ENCODE assay signal across 26 mouse cellular contexts in the genomic region with DNA sequence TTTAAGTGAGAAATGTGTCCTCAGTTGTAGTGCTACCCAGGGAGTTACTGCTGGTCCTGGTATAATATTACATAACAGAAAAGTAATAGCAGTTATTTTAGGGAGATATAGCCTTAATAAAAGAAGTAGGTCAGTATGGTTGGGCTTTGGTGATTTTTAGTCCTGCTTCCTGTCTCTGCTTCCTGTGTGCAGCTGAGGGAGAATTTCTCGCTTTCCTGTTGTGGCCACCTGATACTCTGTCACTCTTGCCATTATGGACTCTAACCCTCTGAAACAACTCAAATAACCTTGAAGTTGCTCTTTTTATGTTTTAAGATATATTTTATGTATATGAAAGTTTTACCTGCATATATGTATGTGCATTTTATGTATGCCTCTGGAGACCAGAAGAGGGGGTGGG. TPM values are rescaled to one million over a fixed set of nuclear protein-coding genes. Genes with fewer than 3 reads are reported as not detected.
DNase-seq lines count a peak whose midpoint lies in the region; ATAC-seq and TF ChIP-seq lines count a peak whose summit lies in the region.
"Had no signal": no experiment of that assay in that cellular context is flagged by ENCODE, and none has a peak within 500 bp of the region (broad histone marks: within the 10 kb centered on the region; RNA-seq: fewer than 3 reads in every experiment).

No protein-coding gene starts in this region.

- intact Hi-C loops in left cerebral cortex, postnatal 14 days (cut with DNase I), result no loop called here

- H3K4me3 ChIP-seq in liver, embryonic 11.5 days (ENCODE audit: low read depth, low read length), result no peak overlapping the region
- H3K4me3 ChIP-seq in liver, embryonic 14.5 days (ENCODE audit: insufficient read depth in 1 of 2, low read depth in 2 of 2, low read length in 2 of 2), result no peak overlapping the region
- H3K4me3 ChIP-seq: embryonic facial prominence, embryonic 10.5 days; forebrain, embryonic 10.5 days; heart, embryonic 13.5 days; hindbrain, embryonic 13.5 days; limb, embryonic 10.5 days; midbrain, embryonic 12.5 days; neural tube, embryonic 15.5 days had no signal

- no peak for ATAC-seq in liver, embryonic 11.5 days (replicated peaks; ENCODE audit: low FRiP score)
- peak; percentile 42; the same call in 1 of the 2 replicates for ATAC-seq in granulocyte monocyte progenitor cell, adult 5-6 weeks (replicated peaks; ENCODE audit: poor library complexity, severe bottlenecking)
- ATAC-seq in liver, embryonic 14.5 days (ENCODE audit: insufficient read depth), result no peak
- ATAC-seq: forebrain, embryonic 16.5 days had no signal

- TF ChIP-seq EP300 in liver, embryonic 14.5 days (IDR thresholded peaks at IDR 0.05; ENCODE audit: low read depth), result no peak

- WGBS in liver, embryonic 11.5 days, result 63% methylated on average over 1 of the region's 1 CpGs
- 60% methylated on average over 1 of the region's 1 CpGs for WGBS in liver, embryonic 14.5 days (ENCODE audit: insufficient replicate concordance)

- no peaks in the 10 kb centered on the region for H3K9me3 ChIP-seq in liver, embryonic 11.5 days (ENCODE audit: control insufficient read depth, low read length)
- no peaks in the 10 kb centered on the region for H3K9me3 ChIP-seq in liver, embryonic 14.5 days (ENCODE audit: control insufficient read depth, low read length)
- H3K9me3 ChIP-seq: embryonic facial prominence, embryonic 10.5 days; forebrain, embryonic 10.5 days; heart, embryonic 13.5 days; hindbrain, embryonic 13.5 days; limb, embryonic 10.5 days; midbrain, embryonic 12.5 days; neural tube, embryonic 15.5 days had no signal

- peaks cover 11% of the 10 kb centered on the region for H3K4me1 ChIP-seq in liver, embryonic 11.5 days (replicated peaks; ENCODE audit: control insufficient read depth, insufficient read depth, low read length)
- H3K4me1 ChIP-seq in liver, embryonic 14.5 days (replicated peaks; ENCODE audit: control insufficient read depth in 2 of 2, insufficient read depth in 2 of 2, low read length in 1 of 2), result peaks cover 19 to 20% of the 10 kb centered on the region in 2 experiments
- H3K4me1 ChIP-seq: embryonic facial prominence, embryonic 10.5 days; forebrain, embryonic 10.5 days had no signal

- TF ChIP-seq CTCF in liver, embryonic 14.5 days (IDR thresholded peaks at IDR 0.05; ENCODE audit: low read depth), result no peak

- H3K27ac ChIP-seq in liver, embryonic 11.5 days (ENCODE audit: low read depth, low read length), result 0 out of 2 replicates have a peak overlapping the region, but pooled peaks have one; percentile 38
- H3K27ac ChIP-seq in liver, embryonic 14.5 days, result no peak overlapping the region
- H3K27ac ChIP-seq: embryonic facial prominence, embryonic 10.5 days; forebrain, embryonic 10.5 days; heart, embryonic 13.5 days; hindbrain, embryonic 13.5 days; kidney, postnatal 0 days; limb, embryonic 10.5 days; midbrain, embryonic 12.5 days; neural tube, embryonic 15.5 days; stomach, postnatal 0 days had no signal

- no peaks in the 10 kb centered on the region for H3K27me3 ChIP-seq in liver, embryonic 11.5 days (replicated peaks; ENCODE audit: control insufficient read depth, insufficient read depth, low read length)
- no peaks in the 10 kb centered on the region for H3K27me3 ChIP-seq in liver, embryonic 14.5 days (ENCODE audit: control insufficient read depth, insufficient read depth, low read length)
- H3K27me3 ChIP-seq: heart, embryonic 13.5 days; hindbrain, embryonic 13.5 days; midbrain, embryonic 12.5 days; neural tube, embryonic 15.5 days had no signal

- no peak for DNase-seq in liver, embryonic 11.5 days (ENCODE audit: low spot score)
- DNase-seq in liver, result no peak
- no peak for DNase-seq in liver, embryonic 14.5 days (ENCODE audit: low read depth in 3 of 3, low spot score in 3 of 3)
- no peak for DNase-seq in right cerebral cortex, postnatal 36 days (ENCODE audit: low spot score in 2 of 2)
- no peak for DNase-seq in frontal cortex, adult 2 months (ENCODE audit: extremely low spot score in 1 of 2, low spot score in 1 of 2)
- no peak for DNase-seq in left cerebral cortex, postnatal 14 days (ENCODE audit: low spot score in 2 of 2)
- DNase-seq: adrenal gland, postnatal 14 days; cerebellum, adult 8-10 months; heart, postnatal 14 days; kidney, adult 2 months; layer of hippocampus, adult 9-11 months; lung, postnatal 4 days; right cerebral cortex, adult 18-20 months; thymus, adult 2 months; thymus, postnatal 4 days had no signal

- H3K36me3 ChIP-seq in liver, embryonic 11.5 days (ENCODE audit: control insufficient read depth, insufficient read depth, low read length), result peaks cover 11% of the 10 kb centered on the region; the same call in 1 of the 2 replicates
- H3K36me3 ChIP-seq in liver, embryonic 14.5 days (replicated peaks; ENCODE audit: control insufficient read depth, insufficient read depth, low read depth), result peaks cover 5% of the 10 kb centered on the region

- H3K9ac ChIP-seq in liver, embryonic 11.5 days (ENCODE audit: low read depth, low read length), result no peak overlapping the region
- H3K9ac ChIP-seq in liver, embryonic 14.5 days (replicated peaks), result no peak overlapping the region
- H3K9ac ChIP-seq: heart, embryonic 13.5 days; hindbrain, embryonic 13.5 days; midbrain, embryonic 12.5 days; neural tube, embryonic 15.5 days had no signal

- H3K4me2 ChIP-seq in liver, embryonic 11.5 days, result no peak overlapping the region
- H3K4me2 ChIP-seq in liver, embryonic 14.5 days (ENCODE audit: low read depth), result peak overlapping the region; percentile 3; the same call in 1 of the 2 replicates
- H3K4me2 ChIP-seq: heart, embryonic 13.5 days; hindbrain, embryonic 13.5 days; midbrain, embryonic 12.5 days; neural tube, embryonic 15.5 days had no signal

RNA-seq across cellular contexts. Expression of a gene that starts 9.8 kb away (rescaled TPM):
- polyA plus RNA-seq in liver, embryonic 11.5 days (2014; fragmentation: Nextera tagmentation; extraction: Ambion mirVana), result 45.6 and 46.2 TPM in 2 replicates
- 26.0 and 30.1 TPM in 2 replicates for total RNA-seq in granulocyte monocyte progenitor cell, adult 5-6 weeks (2014; fragmentation: Nextera tagmentation)
- 19.4 and 20.9 TPM in 2 replicates for total RNA-seq in granulocyte monocyte progenitor cell, adult 5-6 weeks (2017)
- polyA plus RNA-seq in liver, embryonic 14.5 days (2012; rRNA removed), result 6.8 and 8.0 TPM in 2 replicates
- polyA plus RNA-seq in liver, embryonic 14.5 days (2014; fragmentation: Nextera tagmentation; extraction: Ambion mirVana), result 18.8 and 25.0 TPM in 2 replicates
- polyA plus RNA-seq in frontal cortex, adult 2 months (2012; rRNA removed), result 23.0 and 23.1 TPM in 2 replicates
- total RNA-seq in left cerebral cortex, postnatal 14 days (2021), result 10 to 100 TPM; 27.0 to 34.0 TPM

RNA-seq across cellular contexts. Expression of a gene that starts 27.8 kb away (rescaled TPM):
- 0.84 and 1.1 TPM in 2 replicates for polyA plus RNA-seq in liver, embryonic 11.5 days (2014; fragmentation: Nextera tagmentation; extraction: Ambion mirVana)
- total RNA-seq in granulocyte monocyte progenitor cell, adult 5-6 weeks (2014; fragmentation: Nextera tagmentation), result not detected in 2 replicates
- total RNA-seq in granulocyte monocyte progenitor cell, adult 5-6 weeks (2017), result not detected in 2 replicates
- 0.67 and 1.3 TPM in 2 replicates for polyA plus RNA-seq in liver, embryonic 14.5 days (2012; rRNA removed)
- polyA plus RNA-seq in liver, embryonic 14.5 days (2014; fragmentation: Nextera tagmentation; extraction: Ambion mirVana), result 0.53 and 0.99 TPM in 2 replicates
- polyA plus RNA-seq in frontal cortex, adult 2 months (2012; rRNA removed), result 144 and 169 TPM in 2 replicates
- 10 to 100 TPM; 40.8 to 48.3 TPM for total RNA-seq in left cerebral cortex, postnatal 14 days (2021)

RNA-seq across cellular contexts. Expression of a gene that starts 46.9 kb away (rescaled TPM):
- polyA plus RNA-seq in liver, embryonic 11.5 days (2014; fragmentation: Nextera tagmentation; extraction: Ambion mirVana), result 50.2 and 54.8 TPM in 2 replicates
- total RNA-seq in granulocyte monocyte progenitor cell, adult 5-6 weeks (2014; fragmentation: Nextera tagmentation), result 35.0 and 51.1 TPM in 2 replicates
- 47.1 and 73.7 TPM in 2 replicates for total RNA-seq in granulocyte monocyte progenitor cell, adult 5-6 weeks (2017)
- 32.0 and 32.5 TPM in 2 replicates for polyA plus RNA-seq in liver, embryonic 14.5 days (2012; rRNA removed)
- polyA plus RNA-seq in liver, embryonic 14.5 days (2014; fragmentation: Nextera tagmentation; extraction: Ambion mirVana), result 15.5 and 17.2 TPM in 2 replicates
- polyA plus RNA-seq in frontal cortex, adult 2 months (2012; rRNA removed), result 267 and 291 TPM in 2 replicates
- 100 to 1,000 TPM; 163 to 176 TPM for total RNA-seq in left cerebral cortex, postnatal 14 days (2021)

RNA-seq across cellular contexts. Expression of a gene that starts 55.5 kb away (rescaled TPM):
- 29.7 and 30.4 TPM in 2 replicates for polyA plus RNA-seq in liver, embryonic 11.5 days (2014; fragmentation: Nextera tagmentation; extraction: Ambion mirVana)
- total RNA-seq in granulocyte monocyte progenitor cell, adult 5-6 weeks (2014; fragmentation: Nextera tagmentation), result 52.5 and 78.2 TPM in 2 replicates
- total RNA-seq in granulocyte monocyte progenitor cell, adult 5-6 weeks (2017), result 28.3 and 29.5 TPM in 2 replicates
- polyA plus RNA-seq in liver, embryonic 14.5 days (2012; rRNA removed), result 15.9 and 19.0 TPM in 2 replicates
- polyA plus RNA-seq in liver, embryonic 14.5 days (2014; fragmentation: Nextera tagmentation; extraction: Ambion mirVana), result 13.7 and 16.8 TPM in 2 replicates
- polyA plus RNA-seq in frontal cortex, adult 2 months (2012; rRNA removed), result 305 and 311 TPM in 2 replicates
- total RNA-seq in left cerebral cortex, postnatal 14 days (2021), result 100 to 1,000 TPM; 258 to 275 TPM

RNA-seq across cellular contexts. Expression of a gene that starts 55.8 kb away (rescaled TPM):
- polyA plus RNA-seq in liver, embryonic 11.5 days (2014; fragmentation: Nextera tagmentation; extraction: Ambion mirVana), result 7.2 and 8.7 TPM in 2 replicates
- total RNA-seq in granulocyte monocyte progenitor cell, adult 5-6 weeks (2014; fragmentation: Nextera tagmentation), result 18.4 and 21.0 TPM in 2 replicates
- 14.8 and 20.3 TPM in 2 replicates for total RNA-seq in granulocyte monocyte progenitor cell, adult 5-6 weeks (2017)
- 3.1 and 4.3 TPM in 2 replicates for polyA plus RNA-seq in liver, embryonic 14.5 days (2012; rRNA removed)
- polyA plus RNA-seq in liver, embryonic 14.5 days (2014; fragmentation: Nextera tagmentation; extraction: Ambion mirVana), result 4.5 and 4.9 TPM in 2 replicates
- polyA plus RNA-seq in frontal cortex, adult 2 months (2012; rRNA removed), result 10.5 and 11.2 TPM in 2 replicates
- total RNA-seq in left cerebral cortex, postnatal 14 days (2021), result 10 to 100 TPM; 26.7 to 29.3 TPM

Comparison
In these comparisons a context has a peak if more than half of its experiments do, and no peak if none do; other contexts are left out.
1. RNA of a gene that starts 27.8 kb away (polyA plus RNA-seq): 144 to 169 TPM in frontal cortex, adult 2 months; 0.53 to 1.3 TPM in liver, embryonic 14.5 days and 0.84 to 1.1 TPM in liver, embryonic 11.5 days; every median in the first group is over 10 times any median in the second.